Mouse (Mus musculus) granulocyte monocyte progenitor cell, adult 5-6 weeks (primary cell): ENCODE results near the gene Kcnh7. TPM values are rescaled to one million over a fixed set of nuclear protein-coding genes. Genes with fewer than 3 reads are reported as not detected.

Experiments
- ATAC-seq: replicated peaks from 2 replicates; pipeline ENCODE4 v1.8.0; 2016; ENCODE audit warnings: mild to moderate bottlenecking, moderate TSS enrichment, inconsistent platforms; ENCODE audit not compliant: poor library complexity, severe bottlenecking
- total RNA-seq, 2 experiments: library from RNA; stranded (forward) in 1 of 2; stranded (reverse) in 1 of 2; fragments of 200-712, 200-1000 nt in 1 of 2; fragments of >200 nt in 1 of 2; fragmentation: Nextera tagmentation in 1 of 2; gene quantifications; 2 replicates each; pipeline ENCODE4 v1.2.3; 2014 to 2017

Kcnh7 gene
- not detected in 2 replicates for total RNA-seq (2014; fragmentation: Nextera tagmentation)
- 0.04 TPM in 1 of 2 replicates, not detected in the other for total RNA-seq (2017)

DNA sequence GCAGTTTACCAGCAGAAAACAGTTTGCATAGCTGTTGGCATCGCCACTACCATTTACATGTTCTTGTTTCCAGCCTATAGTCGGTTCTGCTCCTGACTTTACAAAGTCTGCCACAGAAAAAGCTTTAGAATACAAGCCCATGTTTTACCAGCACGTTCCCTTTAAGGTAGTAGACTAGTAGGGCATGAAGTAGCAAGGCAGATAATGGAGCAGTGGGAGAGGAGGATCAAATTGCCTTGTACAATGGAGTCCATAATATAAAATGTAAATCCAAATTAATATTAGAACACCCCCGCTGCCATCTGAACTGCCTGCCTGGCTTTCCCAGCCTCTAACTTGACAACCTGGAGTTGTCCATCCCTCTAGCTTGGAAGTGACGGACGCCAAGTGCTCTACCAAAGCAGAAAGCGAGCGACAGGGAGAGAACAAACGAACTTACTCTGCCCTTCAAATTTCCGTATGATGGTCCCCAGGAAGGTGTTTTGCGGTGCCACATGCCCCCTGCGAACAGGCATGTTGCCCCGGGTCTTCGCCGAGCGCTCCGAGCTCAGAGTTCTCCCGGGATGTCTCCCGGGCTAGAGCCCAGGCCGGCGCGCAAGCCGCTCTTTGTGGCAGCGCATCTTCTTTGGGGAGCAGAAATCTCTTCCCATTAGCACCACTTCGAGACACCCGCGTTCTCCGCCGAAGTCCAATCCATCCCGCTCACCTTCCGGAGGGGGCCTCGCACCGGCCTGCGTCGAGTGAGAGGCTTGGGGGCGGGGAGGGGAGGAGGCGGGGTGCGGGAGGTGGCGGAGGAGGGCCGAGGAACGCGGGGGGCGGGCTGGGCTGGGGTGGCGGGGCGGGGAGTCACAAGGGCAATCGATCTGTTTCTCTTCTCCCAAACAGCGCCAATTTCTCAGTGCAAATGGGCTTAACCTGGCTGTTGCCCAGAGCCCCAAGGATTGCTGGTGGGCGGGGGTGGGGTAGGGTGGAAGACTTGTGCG is at the start of gene Kcnh7:
Kcnh7 (minus strand) TSS at position 725 of the 983 bp plus-strand sequence.
- ATAC-seq: no peak

DNA sequence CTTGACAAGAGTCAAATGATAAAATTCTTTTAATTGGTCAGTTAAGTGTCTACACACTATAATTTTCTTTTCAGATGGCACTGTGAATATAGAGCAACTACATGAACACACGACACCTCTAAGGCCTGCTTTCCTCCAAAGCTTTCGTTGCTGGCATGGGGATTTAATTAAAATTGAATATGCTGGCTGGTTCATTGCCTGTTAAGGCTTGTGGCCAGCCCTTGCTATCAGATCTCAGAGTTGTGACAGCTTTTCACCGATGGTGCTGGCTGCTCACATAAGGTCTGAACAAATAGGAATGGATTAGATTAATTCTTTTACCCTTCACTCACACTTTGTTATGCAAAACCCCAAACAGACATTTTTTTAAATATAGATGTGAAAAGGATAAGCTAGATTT is 23.3 kb upstream of the Kcnh7 start:
- no peak for ATAC-seq

DNA sequence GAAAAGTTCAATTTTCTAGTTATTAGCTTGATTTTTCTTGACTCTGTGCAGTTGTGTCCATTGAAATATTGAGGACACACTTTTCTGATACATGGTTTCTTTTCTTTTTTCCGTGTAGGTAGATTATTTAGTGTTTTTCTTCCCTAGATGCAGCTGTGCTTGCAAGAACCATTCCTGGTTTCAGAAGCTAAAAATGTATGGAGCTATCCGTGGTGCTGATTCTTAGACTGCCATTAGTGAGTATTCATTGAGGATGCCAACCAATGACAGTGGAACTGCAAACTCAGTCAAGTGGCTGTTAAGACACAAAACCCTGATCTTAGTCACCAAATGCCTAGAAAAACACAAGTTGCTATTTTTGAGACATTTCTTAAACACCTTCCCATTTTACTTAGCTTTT is 1.9 kb upstream of the Kcnh7 start:
- ATAC-seq: no peak

DNA sequence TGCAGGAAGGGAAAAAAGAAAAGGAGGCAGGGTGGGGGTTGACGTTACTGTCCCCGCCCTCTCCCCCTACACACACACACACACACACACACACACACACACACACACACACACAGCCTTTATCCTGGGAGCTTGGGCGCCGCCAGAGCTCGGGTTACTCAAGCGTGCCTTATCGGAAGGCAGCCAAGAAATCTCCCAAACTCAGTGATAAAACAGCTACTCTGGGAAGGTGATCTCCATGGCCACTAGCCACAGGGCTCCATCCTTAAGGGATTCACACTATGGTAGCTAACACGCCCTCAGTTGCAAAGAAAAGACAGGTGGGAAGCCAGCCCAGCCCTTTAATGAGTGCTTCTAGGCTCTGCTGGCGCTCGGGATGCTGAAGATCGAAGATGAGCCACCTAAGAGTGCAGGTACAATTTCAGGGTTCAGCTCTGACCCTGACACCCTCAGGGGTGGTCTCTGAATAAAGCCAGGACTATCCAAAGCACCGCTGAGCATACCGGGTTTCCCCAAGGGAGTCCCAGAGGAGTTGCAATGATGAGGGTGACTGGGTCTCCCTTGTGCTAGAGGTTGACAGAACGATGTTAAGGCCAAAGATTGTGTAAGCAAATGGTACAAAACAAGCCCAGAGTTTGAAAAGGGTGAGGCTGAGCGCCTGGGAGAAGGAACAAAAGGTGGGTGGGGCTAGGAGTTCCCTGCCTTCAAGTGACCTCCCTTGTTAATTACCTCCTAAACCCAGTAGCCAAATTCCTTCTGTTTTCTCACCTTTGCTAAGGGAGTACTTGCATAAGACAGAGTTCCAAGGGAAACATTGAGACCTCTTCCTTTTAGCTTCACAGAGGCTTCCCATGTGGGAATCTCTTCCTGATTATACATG is 704 bp upstream of the Kcnh7 start:
- no peak for ATAC-seq

DNA sequence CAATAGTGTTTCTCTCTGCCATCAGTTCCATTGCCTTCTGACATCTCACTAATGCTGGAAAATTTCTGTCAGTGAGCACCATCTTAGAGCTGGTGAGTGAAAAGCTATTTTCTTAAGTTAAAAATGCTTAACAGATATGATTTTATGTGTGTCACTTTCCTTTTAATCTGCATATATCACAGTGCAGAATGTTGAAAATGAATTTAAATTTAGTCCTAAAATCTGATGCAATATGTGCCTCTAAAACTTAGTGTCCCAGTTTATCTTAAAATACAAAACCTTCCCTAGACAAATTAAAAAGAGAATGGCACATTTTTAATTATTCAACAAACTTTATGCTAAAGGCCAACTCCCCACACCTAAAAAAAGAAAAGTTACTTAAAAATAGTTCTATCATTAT is 30.4 kb downstream of the Kcnh7 start:
- ATAC-seq: no peak

DNA sequence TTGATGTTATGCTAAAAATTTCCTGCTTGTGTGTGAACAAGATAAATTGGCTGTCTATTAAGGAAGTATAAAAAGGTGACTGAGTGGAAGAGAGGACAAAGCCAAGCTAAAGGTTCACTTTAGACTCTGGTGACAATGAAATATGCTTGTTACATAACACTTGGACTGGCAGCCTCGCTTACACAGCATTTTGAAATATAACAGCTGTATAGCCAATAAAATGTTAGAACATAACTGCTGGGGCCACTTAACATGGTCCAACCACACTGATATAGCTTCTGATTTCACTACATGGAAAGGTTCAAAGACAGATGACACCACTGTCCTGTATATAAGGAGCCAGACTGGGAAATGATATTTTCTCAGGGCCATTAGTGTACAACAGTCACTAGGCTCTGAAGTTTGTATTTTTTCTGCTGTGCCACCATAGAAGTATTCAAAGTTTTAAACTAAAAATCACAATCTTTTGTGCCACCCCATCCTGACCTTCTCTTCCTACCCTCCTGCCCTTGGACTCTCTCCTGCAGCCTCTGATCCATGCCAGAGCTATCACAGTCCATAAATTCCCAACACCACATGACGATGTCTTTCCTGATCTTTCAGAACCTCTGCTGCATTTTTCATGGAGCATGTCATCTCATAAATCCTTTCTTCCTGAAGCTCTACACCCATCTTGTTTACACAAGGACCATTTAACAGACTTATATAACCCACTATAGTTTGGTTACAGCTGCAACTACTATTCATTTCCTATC is 56.1 kb downstream of the Kcnh7 start:
- no peak for ATAC-seq

DNA sequence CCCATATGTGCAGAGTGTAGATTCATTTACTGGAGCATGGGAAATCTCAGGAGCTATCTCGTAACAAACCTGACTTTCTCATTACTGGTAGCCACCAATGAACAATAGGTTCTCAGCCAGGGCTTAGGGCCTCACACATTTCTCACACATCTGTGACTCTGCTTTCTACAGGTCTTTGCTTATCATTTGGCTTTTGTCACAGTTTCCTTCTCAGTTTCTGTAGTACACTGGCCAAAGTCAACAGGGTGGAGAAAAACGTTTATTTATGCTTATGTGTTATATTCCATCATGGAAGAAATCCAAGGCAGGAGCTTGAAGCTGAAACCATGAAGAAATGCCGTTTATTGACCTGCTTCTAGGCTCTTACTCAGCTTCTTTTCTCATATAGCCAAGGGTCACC is 63.8 kb downstream of the Kcnh7 start:
- no peak for ATAC-seq

DNA sequence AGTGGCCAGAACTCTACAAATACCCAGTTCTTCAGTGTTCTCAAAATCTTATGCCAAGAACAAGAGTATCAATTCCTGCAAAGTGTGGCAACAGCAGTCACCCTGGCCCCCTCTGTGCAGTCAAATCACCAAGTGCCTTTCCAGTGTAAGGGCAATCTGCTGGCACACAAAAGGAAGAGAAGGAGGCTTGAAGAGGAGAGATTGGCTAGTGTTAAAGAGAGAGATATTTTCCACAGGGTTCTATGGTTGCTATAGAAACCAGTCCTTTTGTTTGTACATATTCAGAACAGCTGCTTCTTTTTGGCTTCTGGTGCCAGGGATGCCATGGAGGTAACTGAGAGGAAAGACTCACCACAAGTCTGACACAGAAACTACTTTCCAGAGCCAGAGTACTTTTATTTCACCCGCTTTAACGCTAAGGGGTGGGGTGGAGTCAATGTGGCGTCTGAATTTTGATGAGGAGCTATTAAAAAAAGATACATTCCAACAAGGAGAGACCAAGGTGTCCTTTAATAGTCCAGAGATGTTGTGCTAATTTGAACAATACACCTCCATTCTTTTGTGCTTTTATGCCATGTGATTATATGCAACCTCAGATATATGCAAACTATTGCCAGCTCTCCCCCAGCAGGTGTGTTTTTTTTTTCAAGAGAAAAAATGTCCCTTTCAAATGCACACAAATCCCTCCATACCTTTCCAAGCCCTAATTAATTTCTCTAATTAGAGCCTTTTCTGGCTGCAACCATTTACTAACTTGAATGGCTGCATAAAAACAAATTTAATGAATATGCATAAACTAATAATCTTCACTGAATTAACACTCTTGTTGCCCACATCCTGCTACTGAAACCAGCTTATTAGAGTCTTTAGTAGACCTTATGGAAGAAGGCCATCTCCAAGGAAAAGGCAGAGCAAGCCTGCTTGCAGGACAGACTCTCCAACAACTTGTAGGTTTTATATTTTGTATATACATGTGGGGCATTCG is 66.6 kb downstream of the Kcnh7 start:
- no peak for ATAC-seq

DNA sequence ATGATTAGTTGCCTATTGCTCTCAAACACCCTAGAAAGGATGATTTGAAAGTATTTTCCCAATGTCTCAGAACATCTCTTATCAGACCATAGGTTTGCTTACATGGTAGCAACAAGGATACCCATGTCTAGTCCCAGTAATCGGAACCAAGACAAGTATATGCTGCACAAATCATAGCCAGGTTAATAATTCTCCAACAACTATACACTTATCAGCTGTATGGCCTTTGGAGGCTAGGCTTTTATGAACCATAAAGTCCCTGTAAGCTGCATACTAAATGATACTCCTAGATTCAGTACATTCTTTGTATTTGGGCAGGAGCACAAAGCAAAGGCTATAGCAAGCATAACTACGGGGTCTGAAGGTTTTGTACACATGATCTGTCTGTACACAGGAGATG is 78.1 kb downstream of the Kcnh7 start:
- no peak for ATAC-seq

DNA sequence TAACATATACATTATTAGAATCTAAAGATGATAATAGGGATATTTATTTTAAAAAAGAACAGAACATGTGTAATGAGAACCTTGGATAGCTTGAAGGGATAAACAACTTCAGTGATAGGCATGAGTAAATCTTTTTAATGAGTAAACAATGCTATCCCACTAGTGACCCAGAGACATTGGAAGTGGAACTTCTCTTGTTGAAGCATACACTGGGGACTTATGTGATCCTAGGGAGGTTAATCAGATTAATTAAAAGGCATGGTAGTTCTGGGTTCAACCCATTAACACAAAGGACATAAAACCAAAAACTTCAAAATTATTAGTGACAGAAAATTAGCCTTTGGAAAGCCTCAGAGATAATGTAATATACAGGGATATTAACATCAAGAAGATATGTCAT is 84.4 kb downstream of the Kcnh7 start:
- ATAC-seq: no peak

DNA sequence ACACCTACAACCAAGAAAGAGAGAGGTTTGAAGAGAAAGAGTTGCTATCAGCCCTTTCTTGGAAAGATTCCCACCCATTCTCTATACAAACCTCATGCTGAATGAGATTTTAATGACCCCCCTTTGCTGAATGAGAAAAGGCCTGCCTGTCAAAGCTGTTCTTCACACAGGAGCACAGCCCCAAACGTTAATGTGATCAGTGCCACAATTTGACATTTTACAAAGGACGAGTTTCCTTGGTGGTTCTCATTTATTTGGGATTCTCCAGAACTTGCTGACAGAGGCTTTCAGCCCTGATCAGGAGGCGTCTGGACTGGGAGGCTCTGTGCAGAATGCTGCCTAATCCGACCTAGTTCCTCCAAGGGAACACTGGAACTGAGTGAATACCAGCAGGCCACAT is 92.3 kb downstream of the Kcnh7 start:
- ATAC-seq: no peak

DNA sequence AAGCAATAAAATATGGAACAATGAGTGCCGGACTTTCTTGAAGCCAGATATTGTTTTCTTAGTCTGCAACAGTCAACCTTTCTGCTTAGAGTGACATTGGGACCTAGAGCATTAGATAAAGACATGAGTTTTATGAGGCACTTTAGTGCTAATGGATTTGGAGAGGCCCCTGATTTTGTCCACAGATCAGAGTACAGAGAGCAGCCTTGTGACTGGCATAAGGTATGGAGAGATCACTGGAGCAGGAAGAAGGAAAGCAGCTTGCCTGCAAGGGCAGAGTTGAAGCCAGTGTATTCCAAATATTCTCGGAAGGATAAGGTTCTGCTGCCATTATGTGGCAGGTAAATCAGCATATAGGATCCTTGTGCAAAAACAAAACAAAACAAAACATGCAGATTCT is 93.6 kb downstream of the Kcnh7 start:
- ATAC-seq: no peak

DNA sequence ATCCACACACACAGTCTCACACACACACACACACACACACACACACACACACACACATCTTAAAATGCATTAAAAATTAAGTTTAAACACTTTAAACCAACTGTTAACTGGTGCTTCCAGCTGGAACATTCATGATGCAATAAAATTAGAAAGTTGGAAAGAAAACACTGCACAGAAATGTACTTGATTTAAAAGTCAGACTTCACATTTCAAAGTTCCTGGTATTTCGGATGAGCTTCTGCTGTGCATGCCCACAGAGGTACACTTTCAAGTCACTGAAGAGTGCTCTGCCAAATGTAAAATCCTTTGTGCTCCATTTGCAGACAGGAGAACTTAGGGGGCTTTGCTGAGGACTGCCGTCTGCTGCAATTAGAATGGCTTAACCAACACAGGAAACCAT is 125.7 kb downstream of the Kcnh7 start:
- ATAC-seq: no peak

DNA sequence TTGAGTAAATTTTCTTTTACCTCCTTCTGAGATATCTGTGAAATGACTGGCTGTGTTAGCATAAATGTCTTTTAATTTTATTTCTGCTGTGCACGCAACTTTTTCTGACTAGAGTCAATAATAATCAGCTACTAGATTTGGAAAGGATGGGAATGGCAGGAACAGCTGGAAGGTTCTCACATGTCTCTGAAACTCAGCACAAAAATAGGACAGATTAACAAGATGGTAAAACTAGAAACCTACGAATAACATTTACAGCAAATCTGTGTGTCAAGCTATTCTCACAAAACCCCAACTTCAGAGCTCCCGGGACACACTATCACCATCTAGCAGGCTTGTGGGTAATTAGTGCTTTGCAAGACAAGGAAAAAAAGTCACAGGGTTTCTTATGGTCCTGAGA is 134.2 kb downstream of the Kcnh7 start:
- ATAC-seq: no peak

DNA sequence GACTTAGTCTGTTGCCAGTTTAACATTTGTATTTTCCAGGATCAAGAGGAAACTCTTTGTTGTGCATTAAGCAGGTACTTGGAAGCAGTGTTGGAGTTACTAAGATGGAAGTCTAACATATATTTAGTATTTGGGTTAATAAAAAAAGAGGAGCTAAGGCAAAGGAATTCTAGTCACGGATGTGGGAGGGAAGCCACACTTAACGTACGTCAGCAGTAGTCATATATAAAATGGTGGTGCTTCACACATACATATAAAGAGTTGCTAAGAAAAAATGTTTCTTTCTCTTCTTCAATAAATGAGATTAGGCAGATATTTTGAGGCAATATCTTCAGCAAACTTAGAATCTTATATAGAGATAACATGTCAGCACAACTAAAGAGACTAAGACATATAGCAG is 144.4 kb downstream of the Kcnh7 start:
- no peak for ATAC-seq

DNA sequence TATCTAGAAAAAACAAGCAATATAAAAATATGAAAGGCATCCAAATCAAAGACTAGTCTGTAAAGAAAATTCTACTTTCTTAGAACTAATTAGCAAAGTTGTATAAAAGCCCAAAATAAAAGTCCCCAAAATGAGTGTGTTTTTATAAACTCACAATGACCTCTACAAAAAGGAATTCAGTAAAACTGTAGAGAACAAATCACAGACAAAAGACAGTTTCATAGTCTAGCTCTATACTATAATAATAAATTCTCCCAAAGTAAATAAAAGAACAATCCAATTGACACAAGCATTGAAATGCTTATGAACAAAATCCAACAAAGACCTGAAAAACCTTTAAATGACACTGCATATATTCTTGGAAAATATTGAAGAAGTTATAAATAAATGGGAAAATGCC is 169.2 kb downstream of the Kcnh7 start:
- no peak for ATAC-seq

DNA sequence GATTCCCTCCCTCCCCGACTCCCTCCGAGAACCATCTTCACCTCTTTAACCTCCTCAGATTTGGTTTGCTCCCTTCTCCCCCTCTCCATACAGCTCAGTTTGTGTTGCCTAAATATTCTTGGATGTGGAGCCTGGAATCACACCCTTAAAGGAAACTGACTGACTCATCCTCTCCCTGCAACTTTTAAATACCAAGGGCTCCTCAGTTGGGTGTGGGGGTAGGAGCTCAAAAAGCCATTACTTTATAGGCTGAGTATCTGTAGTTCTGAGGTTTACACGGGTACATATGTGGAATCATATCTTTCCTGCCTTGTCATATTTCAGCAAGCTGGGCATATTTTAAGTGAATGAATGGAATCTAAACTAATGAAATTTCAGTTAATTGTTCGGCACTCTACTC is 174.9 kb downstream of the Kcnh7 start:
- ATAC-seq: no peak

DNA sequence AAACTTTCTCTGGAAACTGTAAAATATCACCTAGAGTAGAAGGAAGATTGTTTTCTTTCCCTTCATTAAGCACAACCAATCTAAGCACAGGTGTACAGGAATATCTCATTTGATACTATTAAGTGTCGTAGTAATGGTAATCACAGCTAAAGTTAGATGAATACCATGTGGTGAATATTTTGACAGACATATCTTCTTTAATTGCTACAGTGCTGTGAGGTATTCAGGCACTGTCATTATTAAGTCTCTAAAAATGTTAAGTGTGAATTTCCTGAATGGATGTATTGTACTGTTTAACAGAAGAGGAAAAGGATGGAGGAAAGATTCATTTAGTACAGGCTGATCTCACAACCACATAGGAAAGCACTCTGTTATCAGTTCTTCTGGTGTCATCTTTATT is 181.3 kb downstream of the Kcnh7 start:
- no peak for ATAC-seq

DNA sequence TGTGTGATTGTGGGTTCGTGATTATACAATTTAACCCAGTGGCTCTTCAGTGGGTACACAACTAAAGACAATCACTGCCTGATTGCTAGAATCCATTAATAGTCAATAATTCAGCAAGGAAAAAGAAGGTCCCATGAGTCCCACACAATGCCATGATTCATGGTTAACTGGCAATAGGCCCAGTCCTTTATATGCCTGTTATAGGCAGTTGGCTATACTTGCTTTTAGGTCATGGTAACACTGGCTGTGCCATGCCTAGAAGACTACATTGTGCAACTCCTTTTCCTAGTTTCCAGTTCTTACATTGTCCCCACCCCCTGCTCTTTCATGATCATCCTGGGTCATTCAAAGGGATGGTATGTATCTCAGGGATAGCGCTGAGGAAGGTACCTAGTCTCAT is 186.4 kb downstream of the Kcnh7 start:
- no peak for ATAC-seq
